Mouse (Mus musculus): ENCODE results near the gene Bcas1.
"Not testable (repeated sequence)": the region's sequence is repeated elsewhere in the genome, so short reads cannot be mapped to it uniquely, and the experiment has no call there.

Gene Bcas1

DNA sequence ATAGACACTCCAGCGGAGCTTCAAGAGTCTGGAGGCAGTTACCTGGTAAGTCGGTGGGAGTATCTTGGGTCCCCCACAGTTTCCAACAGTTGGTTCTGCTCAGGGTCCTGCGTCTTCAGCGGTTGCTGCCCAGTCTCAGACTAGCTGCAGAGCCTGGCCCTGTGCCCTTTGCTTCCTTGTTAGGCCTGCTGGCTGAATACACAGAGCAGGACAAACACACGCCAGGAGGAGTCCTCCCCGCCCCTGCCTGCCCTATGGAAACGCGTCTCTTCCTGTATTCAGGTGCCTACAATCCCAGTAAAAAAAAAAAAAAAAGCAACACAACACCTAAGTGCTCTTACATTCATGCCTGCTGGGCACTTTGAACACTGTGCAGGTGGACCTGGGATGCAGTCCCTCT lies at the start of gene Bcas1:
TSS of gene Bcas1 (minus strand) at position 142 of the 400 bp plus-strand sequence.
- no peak for DNase-seq

DNA sequence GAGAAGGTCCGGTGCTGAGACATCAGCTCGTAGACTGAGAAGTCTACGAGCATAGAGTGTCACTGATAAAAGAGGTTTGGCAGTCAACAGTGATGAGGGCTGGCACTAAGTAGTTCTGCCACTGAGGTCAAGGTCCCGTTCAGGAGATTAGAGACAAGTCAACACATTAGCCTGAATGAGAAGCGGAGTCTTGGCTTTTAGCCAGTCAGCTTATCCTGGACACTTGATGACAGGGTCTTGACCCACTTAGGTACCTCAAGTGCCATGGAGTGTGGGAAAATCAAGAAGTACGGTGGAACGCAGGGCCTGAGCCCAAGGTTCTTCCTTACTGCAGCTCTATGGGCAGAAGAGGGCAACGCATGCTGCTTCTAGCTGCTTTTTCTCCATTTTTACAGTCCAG lies 49.0 kb upstream of the Bcas1 start:
- no peak for DNase-seq

- no peak for DNase-seq
These were observed 48.6 kb upstream of the Bcas1 start for GRCm38 (mm10) chr2:170476215-170476614.

- no peak for DNase-seq
These were observed 47.5 kb upstream of the Bcas1 start for GRCm38 (mm10) chr2:170475164-170475563.

GRCm38 (mm10) chr2:170474125-170474524 lies 46.5 kb upstream of the Bcas1 start:
- DNase-seq: no peak

DNA sequence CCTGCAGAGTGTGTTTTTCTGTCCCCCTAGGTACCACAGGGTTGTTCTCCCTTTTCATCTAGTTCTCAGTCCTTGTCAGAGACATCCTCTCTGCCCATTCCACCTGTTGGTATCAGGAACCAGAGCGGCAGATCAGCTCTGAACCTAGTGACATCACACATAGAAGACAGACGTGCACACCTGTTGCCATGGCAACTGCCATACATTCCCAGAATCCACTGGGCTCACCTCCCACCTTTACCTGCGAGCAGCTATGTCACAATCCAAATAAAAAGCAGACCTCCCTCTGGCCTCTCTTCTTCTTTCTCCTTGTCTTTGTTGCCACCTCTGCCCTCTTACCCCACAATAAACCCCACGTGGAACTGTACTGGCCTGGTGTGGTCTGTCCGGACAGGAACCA lies 42.9 kb upstream of the Bcas1 start:
- no peak for DNase-seq

- peak; percentile 33 for DNase-seq
These were observed 42.1 kb upstream of the Bcas1 start for GRCm38 (mm10) chr2:170469616-170470308.

- no peak for DNase-seq
These were observed 40.4 kb upstream of the Bcas1 start for GRCm38 (mm10) chr2:170468009-170468408.

DNA sequence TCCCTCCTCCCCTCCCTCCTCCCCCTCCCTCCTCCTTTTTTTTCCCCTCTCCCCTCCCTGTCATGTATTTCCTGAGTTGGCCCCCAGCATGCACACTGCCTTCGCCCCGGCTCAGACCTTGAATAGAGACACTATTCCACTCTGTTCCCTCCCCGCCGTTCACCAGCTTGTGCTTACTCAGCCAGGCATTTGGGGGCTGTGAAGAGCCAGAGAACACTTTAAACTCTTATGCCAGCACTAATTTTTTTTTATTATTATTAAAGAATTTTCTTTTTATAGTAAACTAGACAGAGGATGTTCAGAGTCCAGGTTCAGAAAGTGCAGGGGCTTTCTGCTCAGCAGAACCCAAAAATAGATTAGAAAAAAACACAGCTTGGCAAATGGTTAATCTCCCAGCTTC lies 37.2 kb upstream of the Bcas1 start:
- no peak for DNase-seq

DNA sequence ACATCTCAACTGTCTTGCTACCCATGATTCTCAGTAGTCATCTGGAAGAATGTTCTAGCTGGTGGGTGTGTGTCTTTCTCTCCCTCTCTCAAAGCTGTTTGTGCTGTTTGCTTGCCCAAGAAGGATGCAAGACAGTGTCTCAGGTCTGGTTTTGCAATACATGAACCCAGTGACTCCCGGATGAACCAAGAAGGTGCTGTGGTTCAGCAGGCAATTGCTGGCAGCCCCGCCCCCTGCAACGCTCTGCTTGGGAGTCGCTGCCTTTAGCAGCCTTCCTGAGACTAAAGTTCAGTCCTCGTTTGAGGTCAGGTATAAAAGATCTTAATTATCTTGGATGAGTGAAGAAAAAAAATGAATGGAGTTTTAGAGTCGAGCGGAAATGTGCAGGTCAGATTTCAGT lies 34.0 kb upstream of the Bcas1 start:
- no peak for DNase-seq

- DNase-seq: no peak
These were observed 32.2 kb upstream of the Bcas1 start for GRCm38 (mm10) chr2:170459805-170460204.

GRCm38 (mm10) chr2:170459183-170459582 lies 31.5 kb upstream of the Bcas1 start:
- no peak for DNase-seq

DNA sequence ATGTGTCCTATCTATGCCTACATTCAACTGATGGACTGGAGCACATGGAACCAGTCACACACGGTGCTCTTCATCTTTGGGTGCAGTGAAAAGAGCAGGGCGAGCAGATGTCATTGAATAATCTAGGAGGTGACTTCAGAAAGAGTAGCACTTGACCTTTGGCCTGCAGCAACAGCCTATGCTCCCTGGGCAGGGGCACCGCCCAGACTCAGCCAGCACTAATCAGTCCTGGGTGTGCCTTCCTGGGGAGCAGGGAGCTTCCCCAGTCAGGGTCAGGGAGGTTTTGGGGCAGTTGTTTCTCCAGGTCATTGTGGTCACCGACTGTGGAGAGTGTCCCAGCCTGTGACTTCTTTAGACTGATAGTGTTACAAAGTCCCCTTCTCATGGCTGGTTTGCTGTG lies 26.2 kb upstream of the Bcas1 start:
- not testable (repeated sequence) for DNase-seq

GRCm38 (mm10) chr2:170450933-170451332 lies 23.3 kb upstream of the Bcas1 start:
- DNase-seq: peak; percentile 20

- DNase-seq: peak; percentile 23
These were observed 20.0 kb upstream of the Bcas1 start for GRCm38 (mm10) chr2:170447651-170448050.

GRCm38 (mm10) chr2:170446843-170447383 lies 19.3 kb upstream of the Bcas1 start:
- DNase-seq: no peak

DNA sequence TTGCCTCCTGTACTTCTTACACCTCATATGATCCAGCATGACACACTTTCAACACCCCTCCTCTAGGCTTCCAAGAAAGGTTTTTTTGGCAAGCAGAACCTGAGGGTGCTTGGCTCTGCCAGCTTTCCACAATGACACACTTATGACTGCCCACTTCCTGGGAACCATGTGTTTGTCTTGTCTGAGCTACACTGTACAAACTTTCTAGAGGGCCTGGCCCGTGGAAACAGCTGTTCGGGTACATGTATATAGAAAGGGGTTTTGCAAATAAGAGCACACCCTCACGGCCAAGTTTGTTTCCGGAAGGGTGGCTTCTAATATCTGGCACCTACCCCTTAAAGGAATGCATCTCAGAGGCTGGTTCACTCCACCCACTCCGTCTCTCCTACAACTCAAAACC lies 18.2 kb upstream of the Bcas1 start:
- DNase-seq: no peak

GRCm38 (mm10) chr2:170442535-170442934 lies 14.9 kb upstream of the Bcas1 start:
- DNase-seq: no peak

DNA sequence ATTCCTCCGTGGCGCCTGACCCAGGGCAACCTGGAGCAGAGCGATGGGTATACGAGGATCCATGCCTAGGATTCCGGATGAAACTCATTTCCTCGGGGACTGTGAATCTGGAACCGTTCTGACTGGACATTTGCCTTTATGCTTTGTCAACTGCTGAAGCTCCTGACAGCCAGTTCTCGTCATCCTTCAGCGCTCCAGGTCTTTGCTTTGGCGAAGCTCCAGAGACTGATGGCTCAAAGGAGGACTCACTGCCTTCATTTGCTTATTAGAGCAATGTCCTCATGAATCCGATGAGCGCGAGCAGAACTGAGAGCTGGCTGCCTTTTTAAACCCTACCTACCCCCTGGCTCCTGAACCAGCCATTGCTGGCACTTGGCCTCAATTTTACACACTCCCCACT lies 11.1 kb upstream of the Bcas1 start:
- no peak for DNase-seq

DNA sequence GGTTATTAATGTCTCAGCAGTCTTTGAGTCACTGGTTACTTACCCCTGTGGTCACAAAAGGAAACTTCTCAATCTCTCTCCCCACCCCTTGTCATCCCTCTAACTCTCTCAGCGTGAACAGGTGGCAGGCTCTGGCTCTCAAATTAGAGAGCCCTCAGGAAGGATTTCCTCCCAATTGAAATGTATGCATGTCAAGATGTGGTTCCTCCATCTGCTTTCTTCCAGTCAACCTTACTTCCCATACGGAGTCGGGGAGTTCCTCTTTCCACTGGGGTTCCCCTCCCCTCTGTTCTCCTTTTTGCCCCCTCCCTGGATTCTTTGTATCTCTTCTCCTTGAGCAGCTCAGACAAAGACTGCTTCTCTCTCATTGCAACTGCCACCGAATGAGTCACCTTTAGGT lies 8.6 kb upstream of the Bcas1 start:
- DNase-seq: no peak

- DNase-seq: no peak
These were observed 4.5 kb upstream of the Bcas1 start for GRCm38 (mm10) chr2:170432152-170432551.

DNA sequence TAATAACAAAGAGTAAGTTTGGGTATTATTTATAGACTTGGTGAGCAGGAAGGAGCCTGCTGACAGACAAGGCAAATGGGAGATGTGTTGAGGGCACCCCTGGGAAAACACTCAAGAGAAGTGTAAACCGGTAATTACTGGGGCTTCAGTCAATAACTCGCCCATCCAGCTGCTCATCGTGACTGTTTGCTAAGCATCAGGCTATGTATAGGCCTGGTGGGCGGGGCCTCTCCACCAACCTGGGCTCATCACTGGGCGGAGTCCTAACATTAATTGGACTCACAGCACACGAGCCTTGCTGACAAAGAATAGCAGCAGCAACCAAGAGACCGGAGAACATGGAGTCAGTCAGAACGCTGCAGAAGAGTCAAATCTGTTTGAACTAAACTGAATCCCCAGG lies 1.3 kb upstream of the Bcas1 start:
- no peak for DNase-seq

- no peak for DNase-seq
These were observed 3.5 kb downstream of the Bcas1 start for GRCm38 (mm10) chr2:170424131-170424530.

- no peak for DNase-seq
These were observed 5.7 kb downstream of the Bcas1 start for GRCm38 (mm10) chr2:170421924-170422323.

DNA sequence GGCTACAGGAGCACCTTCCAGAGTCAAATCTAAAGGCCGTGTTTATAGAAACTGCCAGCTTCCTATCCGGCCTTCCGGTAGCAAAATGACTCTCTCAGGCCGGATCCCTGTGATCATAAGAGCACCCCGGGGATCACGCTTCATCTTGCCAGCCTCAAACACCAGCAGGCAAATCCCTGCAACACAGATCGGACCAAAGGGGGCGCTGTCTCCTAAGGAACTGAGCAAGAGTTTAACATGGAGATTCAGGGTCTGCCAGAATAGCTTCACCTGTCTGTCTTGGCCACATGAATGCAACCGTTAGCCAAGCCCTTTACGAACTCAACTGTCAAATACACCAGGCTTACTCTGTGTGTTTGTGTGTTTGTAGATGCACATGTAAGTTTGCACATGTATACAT lies 8.9 kb downstream of the Bcas1 start:
- no peak for DNase-seq
